Mouse (Mus musculus) hindlimb bud, embryonic 11.5 days (tissue): ENCODE data around the gene Wdr74.

Experiments used
- DNase-seq: peaks from one replicate; pipeline ENCODE4 v3.0.0-alpha.2; 2012; ENCODE audit warnings: low read depth, low spot score; ENCODE audit errors: extremely low spot score

Wdr74 gene

DNA sequence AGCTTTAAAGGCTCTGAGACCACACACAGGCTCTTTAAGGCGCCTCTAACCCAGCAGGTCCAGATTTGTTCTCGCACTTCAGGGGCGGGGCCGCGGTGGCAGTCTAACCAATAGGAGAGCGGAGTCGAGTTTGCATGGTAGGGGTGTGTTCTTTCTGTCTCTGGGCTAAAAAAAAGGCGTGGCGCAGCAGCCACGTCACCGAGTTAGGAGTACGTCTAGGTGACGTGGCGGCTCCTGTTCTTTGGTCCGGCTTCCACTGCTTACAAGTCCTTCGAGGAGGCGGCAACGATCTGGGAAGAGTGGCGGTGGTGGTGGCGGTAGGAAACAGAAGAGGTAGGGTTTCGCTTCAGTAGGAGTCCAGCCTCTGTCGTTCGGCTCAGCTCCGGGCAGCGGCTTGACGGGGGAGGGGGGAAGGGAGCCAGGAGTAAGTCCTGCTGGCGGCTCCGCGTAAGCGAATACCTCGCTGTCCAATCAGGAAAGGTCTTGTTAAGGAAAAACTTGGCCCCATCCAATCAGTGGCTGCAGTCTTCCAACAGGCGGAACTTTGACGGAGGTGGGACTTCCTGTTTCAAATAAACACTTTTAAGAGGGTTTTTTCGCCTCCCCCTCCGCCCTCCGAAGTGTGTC is 5.7 kb downstream of the Wdr74 start, which contains the start of gene Stx5a:
TSS of gene Stx5a (plus strand) at position 171 of the 627 bp plus-strand sequence.
- peak; percentile 98 for DNase-seq

DNA sequence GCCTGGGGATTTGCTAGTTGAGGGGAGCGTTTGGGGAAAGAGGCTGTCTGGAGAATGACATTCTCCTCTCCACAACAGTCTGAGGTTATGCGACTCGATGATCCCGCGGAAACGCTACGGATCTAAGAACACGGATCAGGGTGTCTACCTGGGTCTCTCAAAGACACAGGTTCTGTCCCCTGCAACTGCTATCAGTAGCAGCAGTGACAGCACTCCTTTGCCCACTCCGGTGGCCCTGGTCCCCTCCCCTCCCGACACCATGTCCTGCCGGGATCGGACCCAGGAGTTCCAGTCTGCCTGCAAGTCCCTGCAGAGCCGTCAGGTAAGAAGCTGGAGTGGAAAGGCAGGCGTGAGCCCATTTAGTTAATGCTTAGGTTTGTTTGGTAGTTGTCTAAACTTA is 6.5 kb downstream of the Wdr74 start:
- DNase-seq: no peak

DNA sequence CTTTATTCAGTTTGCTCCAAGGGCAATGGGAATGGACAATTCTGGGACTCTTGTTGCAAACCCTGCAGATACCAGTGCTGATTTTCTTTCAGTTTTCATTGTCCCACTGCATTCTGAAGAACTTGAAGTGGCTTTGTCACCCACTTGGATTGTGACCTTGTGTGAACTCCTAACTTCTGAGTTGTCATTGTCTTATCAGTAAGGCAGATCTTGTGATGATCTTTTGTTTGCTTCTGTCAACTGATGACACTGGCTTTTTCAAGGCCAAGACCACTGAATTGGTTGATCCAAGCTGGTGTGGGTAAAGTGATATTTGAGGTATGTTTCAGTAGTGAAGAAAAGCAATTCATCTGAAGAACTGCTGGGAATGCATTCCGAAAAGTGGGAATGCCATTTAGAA is 9.8 kb downstream of the Wdr74 start:
- DNase-seq: no peak

DNA sequence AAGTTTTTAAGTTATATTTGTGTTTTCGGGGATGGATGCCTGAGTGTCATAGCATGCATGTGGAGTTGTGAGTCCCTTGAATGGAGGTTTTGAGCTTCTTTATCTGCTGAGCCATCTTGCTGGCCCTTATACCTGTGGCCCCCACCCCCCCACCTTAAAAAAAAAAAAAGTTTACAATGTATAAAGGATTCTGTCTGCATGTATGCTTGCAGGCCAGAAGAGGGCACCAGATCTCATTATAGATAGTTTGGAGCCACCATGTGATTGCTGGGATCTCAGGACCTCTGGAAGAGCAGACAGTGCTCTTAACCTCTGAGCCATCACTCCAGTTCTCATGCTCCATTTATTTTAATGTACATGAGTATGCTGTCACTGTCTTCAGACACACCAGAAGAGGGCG is 11.7 kb downstream of the Wdr74 start:
- DNase-seq: no peak

DNA sequence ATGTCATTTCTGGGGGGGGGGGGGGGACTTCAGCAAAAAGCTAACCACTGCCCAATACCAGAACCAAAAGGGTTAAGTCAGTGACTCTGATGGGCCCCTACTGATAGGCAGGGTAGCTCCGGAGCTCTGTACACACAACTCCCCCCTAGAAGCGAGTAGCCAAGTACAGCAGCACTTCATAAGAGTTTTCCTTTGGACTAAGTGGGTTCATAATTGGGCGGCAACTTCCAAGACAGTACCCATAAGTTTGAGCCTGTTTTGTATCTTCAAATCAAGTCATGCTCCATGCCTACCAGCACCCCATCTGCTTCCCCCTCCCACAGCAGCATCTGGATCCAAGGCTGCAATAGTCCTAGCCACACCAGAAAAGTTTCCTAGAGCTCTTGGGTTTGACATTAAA is 20.0 kb downstream of the Wdr74 start:
- no peak for DNase-seq

DNA sequence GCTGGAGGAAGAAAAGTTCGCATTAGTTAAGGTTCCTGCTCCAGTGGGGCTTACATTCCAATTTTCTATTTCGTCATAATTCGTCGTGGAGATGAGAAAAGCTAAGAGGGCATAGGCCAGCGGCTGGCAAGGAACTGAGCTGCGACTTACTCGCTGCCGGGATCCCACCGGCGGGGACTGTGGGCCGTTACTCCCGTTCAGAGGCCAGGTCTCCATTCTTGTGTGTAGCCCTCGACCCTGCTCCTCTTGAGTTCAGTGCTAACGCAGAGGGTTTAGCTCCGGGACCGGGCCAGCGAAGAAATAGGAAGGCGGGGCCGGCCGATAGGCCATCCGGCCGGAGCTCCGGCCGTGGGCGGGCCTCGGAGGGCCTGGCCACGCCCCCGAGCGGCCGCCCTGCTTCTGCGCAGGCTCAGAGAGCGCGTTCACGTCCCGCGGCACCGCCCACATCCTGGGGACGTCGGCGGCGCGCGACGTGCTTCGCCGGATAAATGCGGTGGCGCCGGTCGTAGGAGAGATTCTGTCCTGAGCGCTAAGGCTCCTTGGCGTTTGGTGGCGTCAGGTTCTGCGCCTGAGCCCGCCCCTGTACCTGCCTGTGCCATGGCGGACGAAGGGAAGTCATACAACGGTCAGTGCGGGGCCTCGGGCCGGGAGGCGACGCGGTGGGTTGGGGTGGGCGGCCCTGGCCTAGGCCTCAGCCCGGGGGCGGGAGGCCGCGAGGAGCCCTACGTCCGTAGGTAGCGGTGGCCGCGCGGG is 21.2 kb downstream of the Wdr74 start, which contains the start of gene Nxf1:
TSS of gene Nxf1 (plus strand) at position 439 of the 753 bp plus-strand sequence.
- no peak for DNase-seq

DNA sequence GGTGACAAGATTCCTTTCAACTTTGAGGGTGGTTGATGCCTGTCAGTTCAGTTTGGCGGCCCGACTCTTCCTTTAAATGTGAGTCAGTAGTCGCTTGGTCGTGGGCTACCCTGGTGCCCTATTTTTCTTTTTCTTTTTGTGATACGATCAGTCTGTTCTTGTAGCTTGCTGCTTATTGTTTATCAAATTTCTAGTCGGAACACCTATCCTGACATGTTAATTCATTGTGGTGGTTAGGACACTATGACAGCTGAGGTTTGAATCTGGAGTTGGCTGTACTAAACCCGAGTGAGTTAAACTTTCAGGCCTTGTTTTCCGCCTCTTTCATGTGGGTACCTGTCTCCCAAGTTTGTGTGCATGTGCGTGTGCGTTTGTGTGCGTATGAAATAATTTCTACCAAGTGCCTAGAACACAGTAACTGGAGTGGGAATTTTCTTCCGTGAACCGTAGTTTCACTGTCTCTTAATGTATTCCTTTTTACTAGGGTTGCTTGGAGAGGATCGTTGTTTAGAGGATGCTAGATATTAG is 21.9 kb downstream of the Wdr74 start:
- DNase-seq: no peak

DNA sequence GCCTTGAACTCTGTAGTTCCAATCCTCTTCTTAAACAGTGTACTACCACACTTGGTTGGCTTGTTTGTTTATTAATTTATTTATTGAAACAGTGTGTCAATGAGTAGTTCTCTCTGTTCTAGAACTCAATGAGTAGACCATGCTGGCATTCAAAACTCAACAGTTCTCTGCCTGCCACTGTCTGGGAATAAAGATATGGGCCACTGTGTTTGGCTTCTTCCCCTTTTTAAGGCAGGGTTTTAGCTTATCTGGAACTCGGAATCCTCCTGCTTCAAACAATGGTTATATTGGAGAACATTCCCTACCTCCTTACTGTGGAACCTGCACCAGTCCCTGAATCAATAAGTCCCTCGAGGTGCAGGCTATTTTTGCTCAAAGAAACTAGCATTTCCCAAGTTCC is 23.3 kb downstream of the Wdr74 start:
- no peak for DNase-seq

DNA sequence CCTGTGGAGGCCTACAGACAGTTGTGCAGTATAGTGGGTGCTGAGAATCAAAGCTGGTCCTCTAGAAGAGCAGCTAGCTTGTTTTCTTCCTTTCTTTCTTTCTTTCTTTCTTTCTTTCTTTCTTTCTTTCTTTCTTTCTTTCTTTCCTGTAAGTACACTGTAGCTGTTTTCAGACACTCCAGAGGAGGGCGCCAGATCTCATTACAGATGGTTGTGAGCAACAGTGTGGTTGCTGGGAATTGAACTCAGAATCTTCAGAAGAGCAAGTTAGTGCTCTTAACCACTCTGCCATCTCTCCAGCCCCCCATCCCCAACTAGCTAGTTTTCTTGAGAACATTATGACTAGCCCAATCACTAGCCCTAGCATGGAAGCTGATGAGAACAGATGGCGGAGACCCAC is 25.1 kb downstream of the Wdr74 start:
- DNase-seq: no peak

DNA sequence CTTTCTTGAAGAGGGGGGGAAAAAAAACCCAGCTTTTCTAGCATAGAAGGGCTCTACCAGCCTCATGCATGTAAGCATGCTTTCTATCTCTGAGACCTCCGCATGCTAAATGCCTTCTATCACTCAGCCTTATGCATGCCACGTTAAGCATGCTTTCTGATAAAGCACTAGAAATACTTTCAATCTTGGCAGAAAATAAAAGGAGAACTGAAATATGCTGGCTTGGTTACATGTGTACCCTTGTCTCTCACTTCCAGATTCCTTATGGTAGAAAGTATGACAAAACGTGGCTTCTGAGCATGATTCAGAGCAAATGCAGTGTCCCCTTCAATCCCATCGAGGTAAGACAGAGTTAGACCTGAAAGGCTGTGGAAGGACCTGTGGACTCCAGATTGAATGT is 27.6 kb downstream of the Wdr74 start:
- DNase-seq: no peak

DNA sequence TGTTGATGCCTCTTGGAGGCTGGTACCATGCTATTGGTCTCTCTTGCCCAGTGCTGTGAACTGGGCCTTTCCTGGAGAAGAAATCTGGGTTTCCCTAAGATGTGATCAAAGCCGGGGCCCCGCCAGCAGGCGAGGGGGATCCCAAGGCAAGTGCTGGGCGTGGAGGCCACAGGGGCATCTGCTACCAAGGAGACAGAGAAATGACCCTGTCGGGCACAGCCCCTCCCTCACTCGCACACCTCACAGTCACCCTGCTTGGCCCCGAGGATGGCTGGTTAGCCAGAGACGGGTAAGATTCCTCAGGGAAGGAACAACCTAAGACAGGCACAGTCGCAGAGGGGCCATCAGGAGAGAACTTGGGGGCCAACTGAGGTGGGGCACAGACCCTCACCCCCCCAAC is 29.9 kb downstream of the Wdr74 start:
- DNase-seq: no peak

DNA sequence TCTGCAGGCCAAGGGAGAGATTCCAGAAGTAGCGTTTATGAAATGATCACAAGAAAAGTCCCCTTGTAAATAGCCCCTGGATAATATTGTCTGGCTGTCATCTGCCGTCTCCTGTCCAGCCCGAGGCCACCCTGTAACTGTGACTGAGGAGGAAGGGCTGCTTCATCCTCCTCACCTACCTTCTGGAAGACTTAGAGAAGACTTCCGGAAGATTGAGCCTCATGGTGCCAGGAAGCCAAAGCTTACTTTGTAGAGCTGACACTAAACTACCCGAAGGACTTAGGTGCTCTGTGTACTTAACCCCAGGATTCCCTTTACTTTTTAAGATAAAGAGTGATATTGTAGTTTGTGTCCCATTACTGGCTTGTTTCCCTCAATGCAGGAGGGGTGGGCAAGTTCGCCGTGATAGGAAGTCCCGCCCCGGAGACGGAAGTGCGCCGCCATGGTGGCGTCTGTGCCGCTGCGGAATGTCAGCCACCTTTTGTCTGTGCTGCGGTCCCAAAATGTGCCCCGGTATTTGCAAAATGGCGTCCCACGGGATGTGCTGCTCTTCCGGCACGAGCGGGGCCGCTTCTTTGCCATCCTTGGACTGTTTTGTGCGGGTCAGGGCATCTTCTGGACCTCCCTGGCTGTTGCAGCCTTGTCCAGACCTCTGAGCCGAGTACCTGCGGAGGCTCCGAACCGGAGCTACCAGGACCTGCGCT is 35.1 kb downstream of the Wdr74 start, which contains the start of gene Tmem223:
TSS of gene Tmem223 (plus strand) at position 430 of the 704 bp plus-strand sequence.
- DNase-seq: no peak

DNA sequence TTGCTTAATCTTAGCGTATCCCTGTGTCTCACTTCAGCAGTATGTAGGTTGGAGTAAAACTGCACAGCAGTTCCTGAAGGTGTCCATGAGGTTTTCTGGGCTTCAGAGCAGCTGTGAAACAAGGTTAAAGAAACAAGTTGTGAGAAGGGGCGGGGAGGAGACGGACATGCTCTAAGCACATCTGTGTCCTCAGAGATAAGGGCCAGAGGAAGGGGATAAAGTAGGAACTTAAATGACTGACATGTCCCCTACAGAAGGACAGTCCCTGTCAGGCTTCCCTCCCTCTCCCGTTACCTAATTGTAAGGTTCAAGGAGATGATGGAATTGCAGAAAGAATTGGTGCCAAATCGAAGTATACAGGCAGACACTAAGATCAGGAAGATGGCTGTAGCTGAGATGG is 37.4 kb downstream of the Wdr74 start:
- DNase-seq: no peak

DNA sequence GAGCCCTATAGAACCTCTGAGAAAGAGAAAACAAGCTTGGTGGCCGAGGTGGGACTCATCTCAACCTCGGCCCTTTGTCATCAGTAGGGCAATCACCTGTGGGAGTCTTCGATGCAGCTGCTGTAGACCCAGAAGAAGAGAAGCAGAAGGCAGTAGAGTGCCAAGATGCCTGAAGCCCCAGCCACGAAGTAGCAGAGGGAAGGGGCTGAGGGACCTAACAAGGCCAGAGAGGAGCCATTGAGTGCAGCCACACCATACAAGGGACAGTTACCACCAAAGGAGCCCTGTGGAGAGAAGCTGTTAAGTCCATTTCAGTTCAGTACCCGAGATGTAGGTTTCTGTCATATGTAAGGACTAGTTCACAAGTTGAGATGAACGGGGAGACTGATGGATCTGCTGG is 37.8 kb downstream of the Wdr74 start:
- DNase-seq: no peak

DNA sequence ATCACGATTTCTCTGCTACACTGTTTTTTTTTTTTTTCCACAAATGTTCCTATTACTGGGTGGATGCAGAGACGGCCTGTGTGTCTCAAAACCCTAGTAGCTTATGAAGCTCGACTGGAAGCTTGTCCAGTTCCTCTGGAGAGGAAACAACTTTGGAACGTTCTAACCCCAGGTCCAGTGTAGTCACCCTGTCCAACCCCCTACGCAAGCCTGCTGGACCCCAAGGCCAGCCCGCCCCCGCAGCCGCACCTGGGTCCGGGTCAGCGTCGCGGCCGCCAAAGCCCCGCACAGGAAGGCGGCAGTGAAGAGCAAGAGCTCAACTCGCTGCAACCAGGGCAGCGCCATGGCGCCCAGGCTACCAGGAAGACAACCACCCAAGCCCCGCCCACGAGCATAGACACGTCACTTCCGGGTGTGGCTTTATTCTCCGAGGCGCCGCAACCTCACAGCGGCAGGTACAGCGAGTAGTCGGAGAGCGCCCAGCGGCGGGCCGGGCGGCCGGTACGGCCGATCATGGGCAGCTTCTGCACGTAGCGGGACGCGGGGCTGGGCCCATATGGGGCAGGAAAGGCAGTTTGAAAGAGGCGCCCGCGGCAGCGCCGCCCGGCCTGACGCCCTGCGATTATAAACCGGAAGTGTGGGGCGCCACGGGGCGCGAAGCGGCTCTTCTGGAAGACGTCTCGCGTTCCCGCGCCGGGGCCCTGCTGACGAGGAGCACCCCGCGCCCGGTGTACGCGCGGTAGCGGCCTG is 38.6 kb downstream of the Wdr74 start, which contains the start of gene Tmem179b:
TSS of gene Tmem179b (minus strand) at position 382 of the 750 bp plus-strand sequence.
- no peak for DNase-seq

DNA sequence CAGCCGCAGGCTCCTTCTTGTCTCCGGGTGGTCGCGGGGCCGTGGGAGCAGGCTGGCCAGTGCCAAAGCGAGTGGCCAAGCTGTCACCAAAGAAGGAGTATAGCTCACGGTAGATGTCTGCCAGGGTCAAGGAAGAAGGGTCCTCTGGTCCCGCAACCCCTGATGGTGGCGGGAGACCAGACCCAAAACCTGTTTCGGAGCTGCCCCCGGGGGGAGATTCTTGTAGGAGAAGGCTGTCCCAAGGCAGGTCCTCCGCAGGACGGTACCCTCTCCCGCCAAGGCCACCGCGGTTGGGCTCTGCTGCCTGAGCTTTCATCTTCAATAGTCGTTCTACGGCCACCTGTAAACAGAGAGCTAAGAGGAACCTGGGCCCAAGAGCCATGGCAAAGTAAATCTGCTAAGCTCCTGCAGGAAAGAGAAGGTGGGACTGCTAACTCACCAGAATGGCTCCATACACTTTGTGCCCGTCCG is 39.4 kb downstream of the Wdr74 start:
- no peak for DNase-seq

DNA sequence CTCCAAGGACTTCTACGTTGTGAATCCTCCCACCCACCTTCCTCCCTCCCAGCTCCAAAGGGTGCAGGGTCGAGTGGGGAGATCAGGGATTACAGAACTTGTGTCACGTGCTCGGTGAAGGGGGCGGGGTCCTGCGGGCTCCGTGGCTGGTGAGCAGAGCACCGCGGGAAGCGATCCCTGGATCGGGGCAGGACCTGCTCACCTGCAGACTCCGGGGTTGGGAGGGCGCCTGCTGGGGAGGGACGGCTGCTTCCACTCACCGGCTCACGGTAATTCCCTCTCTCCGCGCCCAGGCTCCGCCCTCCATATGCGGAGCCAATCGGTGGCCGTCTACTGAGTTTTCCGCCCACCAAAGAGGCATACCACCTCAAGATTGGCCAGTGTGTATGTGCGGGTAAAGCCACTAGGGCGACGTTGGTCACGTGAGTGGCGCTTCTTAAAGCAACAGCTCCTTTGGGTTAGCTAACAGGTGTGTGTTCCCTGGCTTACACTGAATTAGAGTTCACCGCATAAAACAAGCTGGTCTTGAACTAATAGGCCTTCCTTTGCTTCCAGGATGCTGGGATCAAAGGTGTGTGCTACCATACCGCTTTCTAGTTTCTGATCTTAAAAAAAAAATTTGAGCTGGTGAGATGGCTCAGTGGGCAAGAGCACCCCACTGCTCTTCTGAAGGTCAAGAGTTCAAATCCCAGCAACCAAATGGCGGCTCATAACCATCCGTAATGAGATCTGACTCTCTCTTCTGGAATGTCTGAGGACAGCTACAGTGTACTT is 50.6 kb downstream of the Wdr74 start, which contains the start of gene Taf6l:
TSS of gene Taf6l (minus strand) at position 410 of the 774 bp plus-strand sequence.
- peak; percentile 83 for DNase-seq

DNA sequence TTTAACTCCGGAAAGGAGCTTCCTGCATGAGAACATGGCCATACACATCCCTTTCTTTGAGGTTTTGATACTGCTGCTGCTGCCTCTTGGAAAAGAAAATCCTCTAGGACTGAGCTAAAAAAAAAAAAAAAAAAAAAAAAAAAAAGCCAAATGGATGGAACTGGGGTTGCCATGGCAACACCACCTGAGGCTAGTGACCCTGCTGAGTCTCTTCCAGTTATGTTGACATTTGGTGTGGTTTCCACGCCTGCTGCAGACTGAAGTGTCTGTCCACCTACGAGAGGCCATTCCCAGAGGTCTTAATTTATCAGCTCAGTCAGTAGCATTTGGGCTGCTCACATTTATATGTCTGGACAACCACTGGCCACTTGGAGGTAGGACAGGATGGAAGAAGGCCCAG is 52.9 kb downstream of the Wdr74 start:
- DNase-seq: no peak

DNA sequence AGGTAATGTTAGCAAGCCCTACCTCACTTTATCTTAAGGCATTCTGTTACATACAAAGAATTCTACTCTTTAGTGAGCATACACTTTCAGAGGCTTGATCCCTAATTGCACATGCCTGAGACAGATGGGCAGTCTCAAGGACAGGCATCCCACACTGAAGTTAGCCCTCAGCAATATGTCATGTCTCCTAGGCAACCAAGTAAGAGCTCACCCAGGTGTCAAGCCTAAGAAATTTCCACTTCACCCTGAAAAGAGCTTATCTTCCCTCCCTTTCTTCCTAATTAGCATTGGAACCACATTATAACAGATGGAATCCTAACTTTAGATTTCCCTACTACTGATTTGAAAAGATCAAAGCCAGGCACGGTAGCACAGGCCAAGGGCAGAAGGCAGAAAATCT is 53.5 kb downstream of the Wdr74 start:
- no peak for DNase-seq

DNA sequence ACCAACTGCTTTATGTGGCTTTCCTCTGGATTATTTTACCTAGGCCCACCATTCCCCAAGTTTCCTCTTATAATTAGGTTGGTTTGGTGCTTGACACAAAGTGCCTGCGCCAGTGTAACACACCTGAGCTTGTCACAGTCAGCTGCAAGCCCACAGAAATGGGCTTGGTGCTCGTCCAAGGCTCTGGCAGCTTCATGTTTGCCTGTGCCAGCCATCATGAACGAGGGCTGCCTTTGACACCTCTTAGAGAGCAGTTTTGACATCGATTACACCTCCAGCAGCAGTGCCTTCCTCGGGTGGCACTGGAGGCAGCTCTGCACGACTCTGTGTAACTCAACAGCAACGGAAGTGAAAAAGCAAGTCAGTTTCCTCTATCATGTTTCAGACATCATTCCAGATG is 54.5 kb downstream of the Wdr74 start:
- no peak for DNase-seq
